Mouse (Mus musculus): ENCODE results near the gene Foxa1. TPM values are rescaled to one million over a fixed set of nuclear protein-coding genes. Genes with fewer than 3 reads are reported as not detected.
A peak's percentile ranks its signal among the peaks of the same experiment; 100 is the strongest.

Gene Foxa1
- polyA plus RNA-seq, 1 experiment from 2014 or later: 7.9 TPM

DNA sequence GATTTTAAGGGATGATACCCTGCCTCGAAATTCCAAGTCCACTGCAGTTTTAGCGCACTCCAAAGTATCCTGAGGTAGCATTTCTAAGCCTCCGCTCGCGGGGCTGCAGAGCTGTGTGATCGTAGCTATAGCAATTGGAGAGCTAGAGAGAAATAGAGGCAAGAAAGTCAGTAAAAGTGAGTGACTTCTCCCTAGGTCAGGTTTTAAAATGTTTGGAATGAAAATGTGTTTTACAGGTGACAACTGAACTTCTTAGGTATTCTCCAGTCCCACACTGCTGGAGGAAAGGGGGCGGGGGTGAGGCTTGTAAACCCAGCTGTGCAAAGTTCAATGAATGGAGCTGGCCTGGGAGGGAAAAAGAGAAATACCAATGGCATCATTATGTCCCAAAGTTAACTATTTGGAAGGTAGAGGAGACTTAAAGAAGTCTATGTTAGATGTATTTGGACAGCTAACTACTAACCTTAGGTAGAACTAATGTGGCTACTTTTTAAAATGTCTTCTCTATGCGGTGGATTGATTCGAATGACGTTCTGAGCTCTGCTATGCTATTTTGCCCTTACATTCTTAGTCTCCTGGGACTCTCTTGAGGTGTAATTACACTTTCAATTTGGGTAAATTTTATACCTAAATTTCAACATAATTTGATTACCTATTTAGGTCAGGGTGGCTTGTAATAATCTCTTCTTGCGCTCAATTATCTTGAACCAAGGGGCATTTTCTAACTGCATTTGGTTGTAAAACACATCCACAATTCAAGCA, 9.6 kb downstream of the Foxa1 start:
- no peak overlapping the region; the same call in 1 of the 2 replicates for H3K9ac ChIP-seq (replicated peaks; ENCODE audit: low read depth)
- WGBS: 3% methylated on average over 11 of the region's 11 CpGs
- TF ChIP-seq CTCF (IDR thresholded peaks at IDR 0.05) (no peak), EP300 (IDR thresholded peaks at IDR 0.05) (no peak)

DNA sequence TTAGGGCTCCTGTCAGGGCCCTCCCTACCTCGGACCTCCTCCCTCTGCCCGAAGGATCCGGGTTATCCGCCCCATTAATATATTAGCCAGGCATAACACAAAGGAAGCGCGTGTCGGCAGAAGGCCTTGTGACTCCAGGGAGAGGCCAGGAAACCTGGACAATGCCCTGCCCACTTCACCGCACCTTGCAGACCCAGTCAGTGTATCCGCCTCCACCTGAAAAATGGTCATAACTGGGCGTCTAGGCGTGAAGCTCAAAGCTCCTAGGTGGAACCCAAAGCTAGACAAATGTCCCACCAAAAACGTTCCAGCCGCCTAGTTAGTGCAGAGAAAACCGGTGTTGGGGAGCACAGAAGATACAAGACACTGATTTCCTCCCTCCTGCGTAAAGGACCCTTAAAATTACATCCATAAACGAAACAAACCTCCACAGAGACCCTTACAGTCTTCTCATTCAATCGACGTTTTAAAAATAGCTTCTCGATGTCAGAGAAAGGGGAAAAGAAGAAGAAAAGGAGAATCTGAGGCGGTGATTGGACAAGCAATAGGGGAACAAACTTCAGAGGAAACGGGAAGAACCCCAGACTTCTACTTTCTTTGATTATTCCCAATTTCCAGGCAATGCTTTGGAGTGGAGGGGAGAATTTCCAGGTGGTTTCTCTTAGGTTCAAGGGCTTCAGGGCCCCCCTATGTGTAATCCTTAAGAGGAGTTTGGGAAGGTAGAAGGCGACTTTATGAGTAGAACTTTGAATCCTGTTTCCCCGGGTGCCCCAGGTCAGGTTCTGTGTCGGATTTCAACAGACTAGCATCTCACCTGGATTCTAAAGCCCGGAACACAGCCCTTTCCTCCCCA, 10.4 kb downstream of the Foxa1 start:
- 2% methylated on average over 25 of the region's 25 CpGs for WGBS
- ATAC-seq (peak; percentile 57), DNase-seq (ENCODE audit: low spot score) (peak; percentile 65)
- peak overlapping the region; percentile 53 for H3K4me2 ChIP-seq (replicated peaks; ENCODE audit: low read depth, low read length)
- TF ChIP-seq CTCF (IDR thresholded peaks at IDR 0.05) (no peak), EP300 (IDR thresholded peaks at IDR 0.05) (no peak)
- H3K4me1 ChIP-seq (ENCODE audit: insufficient read depth, low read depth, low read length): no peaks in the 10 kb centered on the region
- peaks cover 17% of the 10 kb centered on the region; the same call in 1 of the 2 replicates for H3K27me3 ChIP-seq (replicated peaks; ENCODE audit: insufficient read depth, low read length)
- no peaks in the 10 kb centered on the region for H3K36me3 ChIP-seq (ENCODE audit: insufficient read depth, low read length)
- 0 out of 2 replicates have a peak overlapping the region, but pooled peaks have one; percentile 5 for H3K4me3 ChIP-seq (ENCODE audit: low read depth, low read length)
- H3K9me3 ChIP-seq (ENCODE audit: low read length): no peaks in the 10 kb centered on the region
- peak overlapping the region; percentile 16; the same call in 1 of the 2 replicates for H3K9ac ChIP-seq (replicated peaks; ENCODE audit: low read depth)
- H3K27ac ChIP-seq (ENCODE audit: low read length): peak overlapping the region; percentile 81

More for the DNA sequence above, 9.6 kb downstream of the Foxa1 start:
- H3K4me3 ChIP-seq (ENCODE audit: low read depth, low read length): no peak overlapping the region
- DNase-seq (ENCODE audit: low spot score): peak; percentile 47
- no peak for ATAC-seq
- peak overlapping the region; percentile 81 for H3K27ac ChIP-seq (ENCODE audit: low read length)
- H3K4me1 ChIP-seq (ENCODE audit: insufficient read depth, low read depth, low read length): no peaks in the 10 kb centered on the region
- H3K36me3 ChIP-seq (ENCODE audit: insufficient read depth, low read length): no peaks in the 10 kb centered on the region
- peak overlapping the region; percentile 53 for H3K4me2 ChIP-seq (replicated peaks; ENCODE audit: low read depth, low read length)
- H3K9me3 ChIP-seq (ENCODE audit: low read length): no peaks in the 10 kb centered on the region
- H3K27me3 ChIP-seq (replicated peaks; ENCODE audit: insufficient read depth, low read length): peaks cover 21% of the 10 kb centered on the region; the same call in 1 of the 2 replicates

DNA sequence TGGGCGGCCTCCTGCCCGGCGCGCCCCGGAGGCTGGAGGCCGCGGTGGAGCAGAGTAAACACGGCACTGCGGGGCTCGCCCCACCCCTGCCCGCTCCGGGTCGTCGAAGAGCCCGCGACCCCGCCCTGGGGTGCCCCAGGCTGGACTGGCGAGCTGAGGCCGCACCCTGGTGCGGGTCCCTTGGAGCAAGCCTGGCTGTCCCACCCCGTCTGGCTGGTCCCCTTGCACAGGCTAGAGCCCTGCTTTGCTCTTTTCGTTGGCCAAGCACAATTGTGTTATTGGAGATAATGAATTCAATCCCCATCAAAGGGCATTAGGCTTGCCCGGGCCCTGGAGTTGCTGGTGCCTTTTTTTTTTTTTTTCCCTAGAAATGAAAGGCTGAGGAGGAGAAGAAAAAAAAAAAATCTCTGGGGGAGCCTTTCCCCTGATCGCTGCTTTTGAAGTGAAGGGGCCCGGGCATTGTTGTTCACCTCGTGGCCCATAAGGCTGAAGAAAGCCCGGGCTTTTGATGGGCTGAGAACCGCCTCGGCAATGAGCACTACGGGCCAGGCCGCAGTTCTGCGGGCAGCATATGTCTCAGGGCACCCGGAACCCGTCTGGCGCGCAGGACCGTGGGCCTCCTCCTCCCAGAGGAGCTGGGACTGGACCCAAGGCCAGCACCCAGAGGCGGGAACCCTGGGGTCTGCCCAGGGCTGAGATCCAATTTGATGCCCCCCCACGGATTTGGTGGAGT, 11.7 kb downstream of the Foxa1 start:
- peak; percentile 45 for DNase-seq (ENCODE audit: low spot score)
- Histone ChIP-seq H3K9me3 (ENCODE audit: low read length) (no peaks in the 10 kb centered on the region), H3K27me3 (replicated peaks; ENCODE audit: insufficient read depth, low read length) (peaks cover 17% of the 10 kb centered on the region; the same call in 1 of the 2 replicates), H3K4me2 (replicated peaks; ENCODE audit: low read depth, low read length) (peak overlapping the region; percentile 53), H3K36me3 (ENCODE audit: insufficient read depth, low read length) (no peaks in the 10 kb centered on the region), H3K9ac (replicated peaks; ENCODE audit: low read depth) (peak overlapping the region; percentile 29; the same call in 1 of the 2 replicates), H3K4me1 (ENCODE audit: insufficient read depth, low read depth, low read length) (no peaks in the 10 kb centered on the region), H3K27ac (ENCODE audit: low read length) (peak overlapping the region; percentile 81), H3K4me3 (ENCODE audit: low read depth, low read length) (peak overlapping the region; percentile 16; the same call in 1 of the 2 replicates)
- under 1% methylated on average over 31 of the region's 39 CpGs for WGBS
- peak; percentile 64 for ATAC-seq
- TF ChIP-seq CTCF (IDR thresholded peaks at IDR 0.05) (no peak), EP300 (IDR thresholded peaks at IDR 0.05) (no peak)

DNA sequence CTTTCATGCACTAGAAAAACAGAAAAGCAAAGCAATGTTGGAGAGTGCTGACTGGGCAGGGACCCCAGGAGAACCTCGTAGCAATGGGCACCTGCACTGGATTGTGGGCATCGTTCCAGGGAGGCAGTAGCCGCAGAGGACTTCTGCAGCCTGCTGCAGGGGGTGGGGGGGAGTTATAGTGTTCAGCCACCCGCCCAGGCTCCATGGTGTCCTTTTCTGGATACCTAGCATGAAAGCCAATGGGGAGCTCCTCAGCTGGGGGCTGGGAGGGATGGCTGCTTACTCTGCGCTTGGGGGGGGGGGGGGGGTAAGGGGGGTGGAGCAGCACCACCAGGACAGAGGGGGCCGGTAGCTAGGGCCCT, 12.2 kb downstream of the Foxa1 start:
- Histone ChIP-seq H3K4me3 (ENCODE audit: low read depth, low read length) (peak overlapping the region; percentile 16; the same call in 1 of the 2 replicates), H3K27ac (ENCODE audit: low read length) (peak overlapping the region; percentile 81), H3K36me3 (ENCODE audit: insufficient read depth, low read length) (no peaks in the 10 kb centered on the region), H3K4me2 (replicated peaks; ENCODE audit: low read depth, low read length) (peak overlapping the region; percentile 53), H3K27me3 (replicated peaks; ENCODE audit: insufficient read depth, low read length) (peaks cover 17% of the 10 kb centered on the region; the same call in 1 of the 2 replicates), H3K4me1 (ENCODE audit: insufficient read depth, low read depth, low read length) (no peaks in the 10 kb centered on the region), H3K9me3 (ENCODE audit: low read length) (no peaks in the 10 kb centered on the region), H3K9ac (replicated peaks; ENCODE audit: low read depth) (peak overlapping the region; percentile 29; the same call in 1 of the 2 replicates)
- 0% methylated on average over 4 of the region's 6 CpGs for WGBS
- no peak for TF ChIP-seq CTCF (IDR thresholded peaks at IDR 0.05)
- TF ChIP-seq EP300 (IDR thresholded peaks at IDR 0.05): no peak
- ATAC-seq (peak; percentile 40; the same call in 1 of the 2 replicates), DNase-seq (ENCODE audit: low spot score) (peak; percentile 39)

DNA sequence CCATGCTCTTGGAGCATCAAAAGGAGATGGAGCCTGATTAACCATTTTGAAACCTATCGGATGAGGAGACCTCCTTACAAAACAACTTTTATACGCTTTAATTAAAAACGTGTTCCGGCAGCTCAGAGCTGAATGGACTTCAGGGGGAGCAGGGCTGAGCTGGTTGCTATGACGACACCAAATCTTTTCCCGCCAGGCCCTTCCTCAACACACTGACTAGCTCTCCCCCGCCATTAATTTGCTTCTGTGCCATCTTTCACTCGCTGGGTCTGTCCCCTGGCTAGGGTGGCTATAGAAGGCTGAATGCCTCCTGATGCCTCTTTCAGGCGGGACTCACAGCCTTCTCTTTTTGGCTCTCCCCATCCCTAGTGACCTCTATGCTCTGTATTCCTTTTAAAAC, 16.2 kb downstream of the Foxa1 start:
- no peak overlapping the region for H3K27ac ChIP-seq (ENCODE audit: low read length)
- peaks cover 15% of the 10 kb centered on the region; the same call in 1 of the 2 replicates for H3K27me3 ChIP-seq (replicated peaks; ENCODE audit: insufficient read depth, low read length)
- H3K9ac ChIP-seq (replicated peaks; ENCODE audit: low read depth): no peak overlapping the region
- no peak for DNase-seq (ENCODE audit: low spot score)
- no peaks in the 10 kb centered on the region for H3K4me1 ChIP-seq (ENCODE audit: insufficient read depth, low read depth, low read length)
- no peak for TF ChIP-seq EP300 (IDR thresholded peaks at IDR 0.05)
- no peak for TF ChIP-seq CTCF (IDR thresholded peaks at IDR 0.05)
- no peak for ATAC-seq
- no peak overlapping the region for H3K4me3 ChIP-seq (ENCODE audit: low read depth, low read length)
- no peaks in the 10 kb centered on the region for H3K9me3 ChIP-seq (ENCODE audit: low read length)
- H3K4me2 ChIP-seq (replicated peaks; ENCODE audit: low read depth, low read length): no peak overlapping the region
- H3K36me3 ChIP-seq (ENCODE audit: insufficient read depth, low read length): no peaks in the 10 kb centered on the region
- WGBS: 29% methylated on average over 9 of the region's 9 CpGs
